Mouse (Mus musculus) forebrain, embryonic 12.5 days (tissue): ENCODE measurements at regions not wholly inside any gene's neighbourhood (a gene's known extent, or its start where the extent isn't known, plus 50 kb on each side); places are given as distances from the start of the nearest gene placed in this dataset.

Experiments used
- ATAC-seq: fragments of 200-750 bp; cut with Nextera tagmentation; 2 replicates; pipeline ENCODE4 v1.8.0; 2017; ENCODE audit warnings: moderate TSS enrichment; ENCODE audit not compliant: low FRiP score
- H3K27ac ChIP-seq: fragments of 300-500 bp; sonication (generic); 2 replicates; pipeline ENCODE4 v1.5.1; 2016; ENCODE audit warnings: mild to moderate bottlenecking
- H3K27me3 ChIP-seq: fragments of 300-500 bp; sonication (generic); 2 replicates; pipeline ENCODE4 v1.6.1; 2016; ENCODE audit warnings: mild to moderate bottlenecking
- H3K36me3 ChIP-seq: fragments of 300-500 bp; sonication (generic); replicated peaks from 2 replicates; pipeline ENCODE4 v1.6.1; 2016; ENCODE audit warnings: mild to moderate bottlenecking
- H3K4me1 ChIP-seq: fragments of 300-500 bp; sonication (generic); 2 replicates; pipeline ENCODE4 v1.6.1; 2016
- H3K4me2 ChIP-seq: fragments of 300-500 bp; sonication (generic); 2 replicates; pipeline ENCODE4 v1.6.1; 2016; ENCODE audit warnings: mild to moderate bottlenecking, moderate library complexity
- H3K4me3 ChIP-seq: fragments of 300-500 bp; sonication (generic); replicated peaks from 2 replicates; pipeline ENCODE4 v1.5.1; 2016; ENCODE audit warnings: mild to moderate bottlenecking
- H3K9ac ChIP-seq: fragments of 300-500 bp; sonication (generic); 2 replicates; pipeline ENCODE4 v1.6.1; 2016; ENCODE audit warnings: mild to moderate bottlenecking
- H3K9me3 ChIP-seq: fragments of 300-500 bp; sonication (generic); 2 replicates; pipeline ENCODE4 v1.6.1; 2016
- WGBS: fragments of 180-500 bp; shearing (Covaris S2); methylation state at CpG from one replicate; pipeline ENCODE4 v1.1.7; 2016; 5-methylcytosine and 5-hydroxymethylcytosine counted together

DNA sequence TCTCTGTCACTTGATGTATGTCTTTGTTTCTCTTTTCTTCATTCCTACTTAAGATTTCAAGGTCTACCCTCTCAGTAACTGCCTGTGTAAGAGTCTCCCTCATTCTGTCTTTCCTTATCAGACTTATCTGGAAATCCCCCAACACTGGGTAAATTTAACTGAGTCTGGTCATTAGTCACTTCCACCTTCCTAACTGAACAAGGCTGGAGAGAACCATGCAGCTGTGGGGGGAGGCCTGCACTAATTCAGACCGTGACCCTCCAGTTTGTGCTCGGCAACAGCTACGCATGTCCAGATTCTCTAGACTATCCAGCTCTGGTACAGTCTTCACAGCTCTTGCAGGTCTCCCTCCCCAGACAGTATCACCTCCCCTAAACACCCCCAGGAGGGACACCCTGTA, 103.3 kb downstream of the Prox1 start:
- Histone ChIP-seq H3K36me3 (no peaks in the 10 kb centered on the region), H3K4me1 (no peaks in the 10 kb centered on the region), H3K4me2 (no peak overlapping the region), H3K27me3 (no peaks in the 10 kb centered on the region), H3K27ac (no peak overlapping the region), H3K9ac (no peak overlapping the region), H3K9me3 (no peaks in the 10 kb centered on the region), H3K4me3 (no peak overlapping the region)
- 87% methylated on average over 3 of the region's 3 CpGs for WGBS
- no peak for ATAC-seq

DNA sequence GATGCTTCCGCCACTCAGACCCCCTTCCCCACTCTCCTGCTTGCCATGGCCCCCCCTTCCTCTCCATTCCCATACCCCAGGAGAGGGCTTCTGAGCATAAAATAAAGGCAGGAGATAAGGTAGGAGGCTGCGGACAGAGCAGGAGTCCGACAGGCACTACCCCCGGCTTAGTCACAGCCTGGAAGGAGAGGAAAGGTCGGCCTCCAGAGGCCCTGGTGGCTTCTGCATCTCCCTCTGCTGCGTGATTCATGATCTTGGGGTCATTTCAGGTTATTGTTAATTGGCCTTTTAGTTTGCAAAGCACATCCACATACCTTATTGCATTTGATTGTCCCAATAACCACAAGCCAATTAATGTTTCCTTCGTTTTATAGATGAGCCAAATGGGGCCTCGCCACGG, 104.1 kb downstream of the Prox1 start:
- 75% methylated on average over 9 of the region's 9 CpGs for WGBS
- Histone ChIP-seq H3K9me3 (no peaks in the 10 kb centered on the region), H3K4me2 (no peak overlapping the region), H3K4me3 (no peak overlapping the region), H3K27me3 (no peaks in the 10 kb centered on the region), H3K36me3 (no peaks in the 10 kb centered on the region), H3K4me1 (no peaks in the 10 kb centered on the region), H3K27ac (no peak overlapping the region), H3K9ac (no peak overlapping the region)
- ATAC-seq, result no peak

DNA sequence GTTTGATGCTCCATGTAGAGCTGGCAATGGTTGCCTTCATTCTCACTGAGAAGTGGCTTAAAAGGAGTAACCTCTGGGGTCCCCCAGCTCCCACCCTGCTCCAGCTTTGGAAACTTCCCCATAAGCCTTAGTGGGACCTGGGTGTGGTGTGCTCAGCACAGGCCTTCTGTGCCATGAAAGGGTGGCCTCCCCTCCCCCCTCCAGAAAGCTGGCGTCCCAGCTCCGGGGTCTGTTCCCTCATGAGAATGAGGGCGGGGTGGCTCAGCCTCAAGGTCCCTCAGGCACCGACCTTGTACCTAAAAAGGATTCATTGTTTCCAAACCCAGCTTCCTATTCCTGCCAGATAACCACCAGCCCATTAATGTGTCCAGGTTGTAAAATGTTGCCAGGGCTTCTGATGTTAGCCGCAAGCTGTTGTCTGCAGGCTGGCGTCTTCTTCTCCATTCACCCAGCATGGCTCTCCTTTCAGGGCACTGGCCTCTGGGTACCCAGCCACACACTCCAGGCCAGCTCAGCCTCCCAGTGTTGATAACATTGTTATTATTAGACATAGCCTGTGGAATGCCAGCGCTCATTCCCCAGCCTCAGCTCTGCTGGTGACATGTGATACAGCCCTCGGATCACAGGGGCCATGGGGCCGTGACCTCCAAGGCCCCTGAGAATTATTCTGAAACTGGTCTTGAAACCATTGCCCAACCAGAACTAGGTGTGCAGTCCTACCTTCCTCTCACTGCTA, 108.8 kb downstream of the Prox1 start:
- Histone ChIP-seq H3K27ac (no peak overlapping the region), H3K36me3 (no peaks in the 10 kb centered on the region), H3K27me3 (no peaks in the 10 kb centered on the region), H3K4me1 (no peaks in the 10 kb centered on the region), H3K4me2 (no peak overlapping the region), H3K4me3 (no peak overlapping the region), H3K9ac (no peak overlapping the region), H3K9me3 (no peaks in the 10 kb centered on the region)
- ATAC-seq, result no peak
- 79% methylated on average over 9 of the region's 9 CpGs for WGBS

DNA sequence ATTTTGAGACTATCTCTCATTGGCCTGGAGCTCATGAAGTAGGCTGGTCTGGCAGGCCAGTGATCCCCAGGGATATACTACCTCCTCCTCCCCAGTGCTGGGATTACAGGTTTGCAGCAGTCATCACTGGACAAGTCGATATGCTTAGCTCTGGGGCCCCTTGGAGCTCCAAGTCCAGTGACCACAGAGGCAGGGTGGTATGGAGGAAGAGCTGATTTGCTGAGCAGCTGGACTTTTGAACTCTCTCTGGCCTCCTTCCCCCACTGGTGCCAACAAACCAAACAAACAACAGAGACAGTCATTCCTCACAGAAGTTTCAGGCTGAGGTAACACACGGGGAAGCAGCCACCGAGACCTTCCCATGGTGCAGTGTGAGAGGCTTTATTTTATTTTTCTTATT, 111.5 kb downstream of the Prox1 start:
- no peak overlapping the region for H3K4me2 ChIP-seq
- H3K9ac ChIP-seq, result no peak overlapping the region
- no peaks in the 10 kb centered on the region for H3K36me3 ChIP-seq
- H3K9me3 ChIP-seq, result no peaks in the 10 kb centered on the region
- no peak for ATAC-seq
- no peak overlapping the region for H3K4me3 ChIP-seq
- H3K4me1 ChIP-seq, result no peaks in the 10 kb centered on the region
- no peak overlapping the region for H3K27ac ChIP-seq
- whole genome bisulfite sequencing, result 82% methylated on average over 3 of the region's 3 CpGs
- H3K27me3 ChIP-seq, result no peaks in the 10 kb centered on the region

DNA sequence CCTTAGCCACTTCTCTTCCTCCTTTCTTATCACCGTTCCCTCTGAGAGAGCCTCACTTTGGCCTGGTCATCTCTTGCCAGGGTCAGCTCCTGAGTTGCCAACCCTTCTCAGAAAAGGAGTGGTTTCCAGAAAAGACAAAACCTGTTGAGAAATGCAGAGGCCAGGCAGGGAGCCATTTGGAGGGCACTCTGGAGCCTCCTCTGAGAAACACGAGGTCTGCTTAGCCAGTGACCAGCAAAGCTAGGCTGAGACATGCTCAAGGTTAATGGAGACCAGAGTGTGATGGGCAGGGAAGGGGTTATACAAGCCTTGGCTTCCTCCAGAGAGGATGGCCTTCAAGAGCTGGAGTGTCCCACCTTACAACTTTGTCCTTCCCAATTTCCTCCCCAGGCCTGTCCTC, 113.6 kb downstream of the Prox1 start:
- Histone ChIP-seq H3K4me1 (no peaks in the 10 kb centered on the region), H3K36me3 (no peaks in the 10 kb centered on the region), H3K4me2 (no peak overlapping the region), H3K4me3 (no peak overlapping the region), H3K27ac (no peak overlapping the region), H3K27me3 (no peaks in the 10 kb centered on the region), H3K9ac (no peak overlapping the region), H3K9me3 (no peaks in the 10 kb centered on the region)
- WGBS, result 84% methylated on average over 2 of the region's 2 CpGs
- ATAC-seq, result no peak

DNA sequence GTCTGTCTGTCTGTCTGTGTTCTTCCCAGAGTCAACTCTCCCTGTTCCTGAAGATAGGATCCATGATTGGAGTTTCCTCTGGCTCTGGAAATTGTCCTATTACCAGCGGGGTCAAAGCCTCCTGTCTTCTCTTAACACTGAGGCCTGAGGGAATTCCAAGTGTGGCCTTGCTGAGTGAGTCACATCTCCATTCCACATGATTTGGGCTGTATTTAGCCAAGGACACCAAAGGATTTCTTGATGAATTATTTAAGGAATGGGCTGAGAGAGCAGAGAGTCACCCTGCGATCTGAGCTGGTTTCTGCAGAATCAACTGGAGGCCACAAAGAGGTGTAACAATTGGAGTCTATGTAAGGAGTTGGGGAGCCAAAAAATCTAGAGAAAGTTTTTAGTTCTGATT, 118.6 kb downstream of the Prox1 start:
- no peak overlapping the region for H3K27ac ChIP-seq
- H3K4me1 ChIP-seq, result 0 out of 2 replicates have a peak, but pooled peaks cover 2% of the 10 kb centered on the region
- no peak overlapping the region for H3K9ac ChIP-seq
- ATAC-seq, result no peak
- no peak overlapping the region for H3K4me2 ChIP-seq
- peaks cover 3% of the 10 kb centered on the region; the same call in 1 of the 2 replicates for H3K9me3 ChIP-seq
- H3K4me3 ChIP-seq, result no peak overlapping the region
- WGBS, result 96% methylated on average over 2 of the region's 2 CpGs
- H3K27me3 ChIP-seq, result peaks cover 3% of the 10 kb centered on the region; the same call in 1 of the 2 replicates
- H3K36me3 ChIP-seq, result no peaks in the 10 kb centered on the region

DNA sequence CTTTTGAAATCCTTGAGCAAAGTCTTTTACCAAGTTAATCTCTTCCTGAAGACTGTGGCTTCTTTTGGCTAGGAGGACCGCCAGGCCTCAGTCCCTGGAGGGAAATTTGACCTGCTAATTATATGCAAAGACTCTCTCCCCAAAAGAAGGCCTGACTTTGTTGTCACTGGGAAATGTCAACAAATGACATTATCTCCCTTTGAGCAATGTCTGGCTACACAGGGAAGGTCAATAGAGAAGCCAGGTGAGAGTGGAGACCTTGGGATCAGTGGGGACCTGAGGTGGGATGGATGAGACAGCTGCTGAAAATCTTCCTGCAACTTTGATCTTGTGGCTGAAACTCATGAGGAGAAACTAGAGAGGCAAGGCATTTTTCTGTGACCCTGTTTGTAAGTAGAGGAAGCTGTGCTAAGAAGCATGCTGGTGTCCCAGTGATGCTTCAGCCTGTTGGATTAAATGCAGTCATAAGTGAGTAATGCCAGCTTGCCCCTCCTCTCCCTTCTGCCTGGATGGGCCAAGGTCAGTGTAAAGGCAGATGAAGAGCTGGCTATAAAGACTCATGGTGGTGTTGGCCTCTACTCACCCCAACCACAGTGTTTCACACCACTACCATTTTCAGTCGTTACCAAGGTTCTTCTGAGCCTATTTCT, 121.9 kb downstream of the Prox1 start:
- H3K9ac ChIP-seq, result no peak overlapping the region
- H3K4me1 ChIP-seq, result 0 out of 2 replicates have a peak, but pooled peaks cover 4% of the 10 kb centered on the region
- H3K9me3 ChIP-seq, result peaks cover 3% of the 10 kb centered on the region; the same call in 1 of the 2 replicates
- H3K4me3 ChIP-seq, result no peak overlapping the region
- WGBS, result 56% methylated on average over 2 of the region's 2 CpGs
- H3K36me3 ChIP-seq, result no peaks in the 10 kb centered on the region
- ATAC-seq, result no peak
- H3K27ac ChIP-seq, result no peak overlapping the region
- peaks cover 8% of the 10 kb centered on the region; the same call in 1 of the 2 replicates for H3K27me3 ChIP-seq
- no peak overlapping the region for H3K4me2 ChIP-seq

DNA sequence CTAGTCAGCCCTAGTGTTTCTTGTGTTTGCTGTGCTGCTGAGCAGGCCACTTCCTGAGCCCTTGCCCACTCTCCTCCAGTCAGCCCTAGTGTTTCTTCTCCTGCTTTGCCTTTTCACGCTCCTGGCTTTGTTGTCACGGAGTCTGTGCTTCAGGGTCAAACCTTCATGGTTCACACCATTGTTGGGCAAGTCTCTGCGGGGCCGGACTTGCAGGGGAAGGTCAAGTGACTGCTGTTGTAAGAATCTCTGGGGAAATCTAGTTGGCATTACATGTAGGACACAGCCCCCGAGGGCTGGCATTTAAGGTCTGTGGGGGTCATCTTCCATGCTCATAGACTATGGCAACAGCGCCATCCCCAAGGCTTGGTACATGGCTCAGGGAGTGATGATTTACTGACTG, 123.3 kb downstream of the Prox1 start:
- Histone ChIP-seq H3K4me2 (no peak overlapping the region), H3K9ac (no peak overlapping the region), H3K4me3 (no peak overlapping the region), H3K9me3 (peaks cover 3% of the 10 kb centered on the region; the same call in 1 of the 2 replicates), H3K27ac (no peak overlapping the region), H3K27me3 (peaks cover 8% of the 10 kb centered on the region; the same call in 1 of the 2 replicates), H3K4me1 (0 out of 2 replicates have a peak, but pooled peaks cover 4% of the 10 kb centered on the region), H3K36me3 (no peaks in the 10 kb centered on the region)
- 69% methylated on average over 6 of the region's 6 CpGs for WGBS
- ATAC-seq, result no peak

DNA sequence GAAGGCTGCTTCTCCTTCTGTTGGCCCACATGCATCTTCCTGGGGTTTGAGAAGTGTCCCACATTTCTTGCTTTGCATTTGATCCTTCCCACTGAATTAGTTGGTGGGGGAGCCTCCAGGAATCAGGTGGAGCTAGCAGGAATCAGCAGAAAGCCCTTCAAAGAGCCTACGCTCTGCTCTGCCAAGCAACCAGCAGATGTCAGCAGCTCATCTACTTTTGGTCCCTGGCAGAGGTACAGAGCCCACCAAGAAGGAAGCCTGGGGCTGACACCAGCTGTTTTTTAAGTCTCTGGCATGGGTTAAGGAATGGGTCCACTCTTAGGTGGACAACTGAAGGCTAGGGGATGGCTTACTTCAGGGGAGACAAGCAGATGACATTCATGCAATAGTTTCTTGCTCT, 123.6 kb upstream of the Smyd2 start:
- Histone ChIP-seq H3K27me3 (peaks cover 8% of the 10 kb centered on the region; the same call in 1 of the 2 replicates), H3K9ac (no peak overlapping the region), H3K36me3 (no peaks in the 10 kb centered on the region), H3K4me1 (0 out of 2 replicates have a peak, but pooled peaks cover 4% of the 10 kb centered on the region), H3K4me2 (no peak overlapping the region), H3K4me3 (no peak overlapping the region), H3K9me3 (peaks cover 3% of the 10 kb centered on the region; the same call in 1 of the 2 replicates), H3K27ac (no peak overlapping the region)
- 0 out of 2 replicates have a peak, but pooled peaks have one; percentile 44 for ATAC-seq
- WGBS, result 31% methylated on average over 1 of the region's 1 CpGs

DNA sequence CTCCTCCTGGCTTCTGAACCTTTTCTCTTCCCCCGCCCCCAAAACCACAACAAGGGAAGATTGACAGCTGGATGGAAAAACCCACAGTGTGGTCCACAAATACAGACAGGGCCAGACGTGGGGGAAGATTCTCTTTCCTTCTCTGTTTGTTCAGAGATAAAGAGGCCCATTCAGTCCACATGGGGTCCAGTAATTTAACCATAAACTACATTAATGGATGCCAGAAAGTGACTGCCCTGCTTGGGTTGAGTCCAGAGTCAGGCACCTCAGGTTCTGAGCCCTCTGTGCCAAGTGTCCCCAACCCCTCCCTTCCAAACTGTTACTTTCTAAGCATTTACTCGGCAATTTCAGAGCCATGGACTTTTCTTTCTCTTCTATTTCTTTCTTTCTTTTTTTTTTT, 121.9 kb upstream of the Smyd2 start:
- no peaks in the 10 kb centered on the region for H3K9me3 ChIP-seq
- no peak overlapping the region for H3K4me3 ChIP-seq
- H3K36me3 ChIP-seq, result no peaks in the 10 kb centered on the region
- ATAC-seq, result no peak
- H3K27ac ChIP-seq, result no peak overlapping the region
- no peak overlapping the region for H3K4me2 ChIP-seq
- 0 out of 2 replicates have a peak, but pooled peaks cover 4% of the 10 kb centered on the region for H3K4me1 ChIP-seq
- peaks cover 8% of the 10 kb centered on the region; the same call in 1 of the 2 replicates for H3K27me3 ChIP-seq
- 45% methylated on average over 3 of the region's 3 CpGs for WGBS
- no peak overlapping the region for H3K9ac ChIP-seq

DNA sequence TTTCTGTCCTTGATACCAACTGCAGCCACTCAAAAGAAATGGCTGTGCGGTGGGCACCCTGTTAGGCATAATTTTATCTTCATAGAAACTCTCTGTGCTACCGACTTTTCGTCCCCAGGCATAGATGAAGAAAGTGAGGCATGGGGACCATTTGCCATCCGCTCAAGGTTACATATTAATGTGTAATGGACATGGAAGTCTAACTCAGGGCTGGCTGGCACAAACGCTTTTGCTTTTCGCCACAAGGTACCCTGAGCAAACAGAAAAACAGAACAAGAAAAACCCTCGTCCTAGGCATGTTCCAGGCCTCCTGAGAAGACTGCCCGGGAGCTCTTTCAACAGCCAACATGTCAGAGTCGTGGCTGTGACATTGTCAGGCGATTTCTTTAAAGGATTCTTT, 121.0 kb upstream of the Smyd2 start:
- 89% methylated on average over 10 of the region's 10 CpGs for WGBS
- Histone ChIP-seq H3K27me3 (peaks cover 8% of the 10 kb centered on the region; the same call in 1 of the 2 replicates), H3K4me1 (0 out of 2 replicates have a peak, but pooled peaks cover 4% of the 10 kb centered on the region), H3K9me3 (no peaks in the 10 kb centered on the region), H3K27ac (no peak overlapping the region), H3K36me3 (no peaks in the 10 kb centered on the region), H3K4me3 (no peak overlapping the region), H3K9ac (no peak overlapping the region), H3K4me2 (no peak overlapping the region)
- no peak for ATAC-seq

DNA sequence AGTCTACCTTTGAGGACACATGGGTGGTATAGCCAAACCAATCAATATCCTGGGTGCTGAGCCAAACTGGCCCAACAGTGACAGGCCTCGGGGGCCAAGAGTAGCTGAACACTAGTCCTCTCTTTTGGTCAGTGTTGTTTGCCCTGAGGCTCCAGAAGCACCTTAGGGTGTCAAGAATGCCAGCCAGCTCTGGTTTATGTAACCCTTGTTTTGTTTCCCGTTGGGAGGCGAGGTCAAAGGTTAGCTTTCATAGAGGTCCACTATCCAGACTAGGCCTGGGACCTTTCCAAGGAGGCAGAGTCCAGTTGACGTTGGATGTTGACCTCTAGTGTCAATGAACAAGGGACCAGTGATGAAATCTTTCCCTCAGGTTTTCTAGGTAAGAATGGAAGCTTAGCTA, 120.0 kb upstream of the Smyd2 start:
- H3K9ac ChIP-seq, result no peak overlapping the region
- no peak overlapping the region for H3K4me3 ChIP-seq
- no peaks in the 10 kb centered on the region for H3K9me3 ChIP-seq
- no peak overlapping the region for H3K27ac ChIP-seq
- no peak overlapping the region for H3K4me2 ChIP-seq
- peaks cover 7% of the 10 kb centered on the region; the same call in 1 of the 2 replicates for H3K27me3 ChIP-seq
- no peak for ATAC-seq
- 82% methylated on average over 4 of the region's 4 CpGs for WGBS
- H3K4me1 ChIP-seq, result 0 out of 2 replicates have a peak, but pooled peaks cover 4% of the 10 kb centered on the region
- no peaks in the 10 kb centered on the region for H3K36me3 ChIP-seq
